Mouse (Mus musculus) embryonic facial prominence, embryonic 14.5 days (tissue): ENCODE measurements at regions not wholly inside any gene's neighbourhood (a gene's known extent, or its start where the extent isn't known, plus 50 kb on each side); places are given as distances from the start of the nearest gene placed in this dataset.

Experiments
- ATAC-seq: fragments of 200-750 bp; cut with Nextera tagmentation; 2 replicates; pipeline ENCODE4 v1.8.0; 2017; ENCODE audit warnings: low read depth, moderate number of reproducible peaks, moderate TSS enrichment
- DNase-seq: peaks from one replicate; pipeline ENCODE4 v3.0.0-alpha.2; 2015; ENCODE audit warnings: low spot score
- H3K27ac ChIP-seq: fragments of 300-500 bp; sonication (generic); replicated peaks from 2 replicates; pipeline ENCODE4 v1.5.1; 2014; ENCODE audit warnings: low read depth, mild to moderate bottlenecking, low read length, moderate library complexity
- H3K27me3 ChIP-seq: fragments of 300-500 bp; sonication (generic); replicated peaks from 2 replicates; pipeline ENCODE4 v1.6.1; 2014; ENCODE audit warnings: low read length; ENCODE audit not compliant: control insufficient read depth, insufficient read depth
- H3K36me3 ChIP-seq: fragments of 300-500 bp; sonication (generic); 2 replicates; pipeline ENCODE4 v1.6.1; 2014; ENCODE audit warnings: low read length, mixed read lengths; ENCODE audit not compliant: control insufficient read depth, insufficient read depth
- H3K4me1 ChIP-seq: fragments of 300-500 bp; sonication (generic); 2 replicates; pipeline ENCODE4 v1.6.1; 2014; ENCODE audit warnings: antibody characterized with exemption, low read length; ENCODE audit not compliant: control insufficient read depth, insufficient read depth
- H3K4me2 ChIP-seq: fragments of 300-500 bp; sonication (generic); 2 replicates; pipeline ENCODE4 v1.6.1; 2014; ENCODE audit warnings: low read depth, mild to moderate bottlenecking, low read length, moderate library complexity, mixed read lengths
- H3K4me3 ChIP-seq: fragments of 300-500 bp; sonication (generic); 2 replicates; pipeline ENCODE4 v1.5.1; 2014; ENCODE audit warnings: low read depth, mild to moderate bottlenecking, low read length
- H3K9ac ChIP-seq: fragments of 300-500 bp; sonication (generic); 2 replicates; pipeline ENCODE4 v1.6.1; 2014; ENCODE audit warnings: low read depth, mild to moderate bottlenecking, low read length, moderate library complexity, mixed read lengths
- H3K9me3 ChIP-seq: fragments of 300-500 bp; sonication (generic); 2 replicates; pipeline ENCODE4 v1.6.1; 2016; ENCODE audit warnings: low read length; ENCODE audit not compliant: control insufficient read depth
- WGBS: fragments of 180-500 bp; shearing (Covaris S2); extraction: QIAGEN DNeasy Blood & Tissue Kit; methylation state at CpG from one replicate; pipeline ENCODE4 v1.1.7; 2014; 5-methylcytosine and 5-hydroxymethylcytosine counted together

DNA sequence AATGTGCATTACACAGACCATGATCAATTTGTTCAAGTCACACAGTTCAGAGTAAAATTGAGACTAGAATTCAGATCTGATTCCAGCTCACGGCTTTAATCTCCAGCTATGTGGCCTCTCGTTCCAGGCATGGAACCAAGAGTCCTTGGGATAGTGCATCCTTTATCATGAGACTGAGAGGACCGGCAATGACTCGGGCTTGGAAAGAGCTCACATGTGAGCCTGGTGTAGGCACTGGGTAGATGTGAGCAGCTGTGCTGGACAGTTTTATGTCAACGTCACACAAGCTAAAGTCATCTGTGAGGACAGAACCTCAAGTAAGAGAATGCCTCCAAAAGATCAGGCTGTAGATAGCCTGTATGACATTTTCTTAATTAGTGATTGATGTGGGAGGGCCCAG is 228.3 kb downstream of the Plpp3 start:
- ATAC-seq (no peak), DNase-seq (no peak)
- WGBS = 74% methylated on average over 5 of the region's 5 CpGs
- Histone ChIP-seq H3K4me1 (peaks cover 3% of the 10 kb centered on the region; the same call in 1 of the 2 replicates), H3K9ac (no peak overlapping the region), H3K4me3 (no peak overlapping the region), H3K27ac (no peak overlapping the region), H3K4me2 (no peak overlapping the region), H3K36me3 (no peaks in the 10 kb centered on the region), H3K27me3 (no peaks in the 10 kb centered on the region), H3K9me3 (no peaks in the 10 kb centered on the region)

- WGBS = 24% methylated on average over 5 of the region's 5 CpGs
- H3K4me2 ChIP-seq = no peak overlapping the region
- no peaks in the 10 kb centered on the region for H3K9me3 ChIP-seq
- DNase-seq (peak; percentile 83), ATAC-seq (peak; percentile 41; the same call in 1 of the 2 replicates)
- H3K27ac ChIP-seq = no peak overlapping the region
- H3K36me3 ChIP-seq = no peaks in the 10 kb centered on the region
- H3K4me1 ChIP-seq = peaks cover 3% of the 10 kb centered on the region; the same call in 1 of the 2 replicates
- no peaks in the 10 kb centered on the region for H3K27me3 ChIP-seq
- H3K4me3 ChIP-seq = no peak overlapping the region
- H3K9ac ChIP-seq = no peak overlapping the region
These were observed 233.2 kb downstream of the Plpp3 start for GRCm38 (mm10) chr4:105390378-105390777.

DNA sequence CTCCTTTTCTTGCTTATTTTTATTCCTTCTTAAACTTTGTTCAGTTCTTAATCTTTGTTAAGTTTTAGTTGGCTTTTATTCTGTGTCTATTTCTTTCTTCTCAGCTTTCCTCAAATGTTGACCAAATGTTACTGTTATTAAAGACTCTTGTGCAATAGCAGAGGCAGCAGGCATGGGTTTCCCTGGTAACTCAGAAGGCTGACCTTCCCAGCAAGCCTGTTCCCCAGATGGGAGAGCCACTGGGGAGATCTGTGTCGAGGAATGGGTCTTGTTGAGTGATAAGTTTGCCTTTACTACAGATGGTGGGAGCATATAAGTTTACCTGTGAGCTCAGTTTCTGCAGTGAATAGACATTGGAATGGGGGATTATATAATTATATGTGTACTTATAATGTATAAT is 237.2 kb downstream of the Plpp3 start:
- 34% methylated on average over 1 of the region's 1 CpGs for WGBS
- Histone ChIP-seq H3K36me3 (no peaks in the 10 kb centered on the region), H3K4me1 (no peaks in the 10 kb centered on the region), H3K9ac (no peak overlapping the region), H3K27me3 (no peaks in the 10 kb centered on the region), H3K9me3 (no peaks in the 10 kb centered on the region), H3K27ac (no peak overlapping the region), H3K4me2 (no peak overlapping the region), H3K4me3 (no peak overlapping the region)
- no peak for DNase-seq
- ATAC-seq = no peak

GRCm38 (mm10) chr4:105397451-105397850 is 240.3 kb downstream of the Plpp3 start:
- no peaks in the 10 kb centered on the region for H3K36me3 ChIP-seq
- H3K4me2 ChIP-seq = no peak overlapping the region
- H3K4me3 ChIP-seq = no peak overlapping the region
- ATAC-seq = no peak
- no peak overlapping the region for H3K9ac ChIP-seq
- no peaks in the 10 kb centered on the region for H3K4me1 ChIP-seq
- no peaks in the 10 kb centered on the region for H3K9me3 ChIP-seq
- H3K27ac ChIP-seq = no peak overlapping the region
- 65% methylated on average over 2 of the region's 2 CpGs for WGBS
- no peaks in the 10 kb centered on the region for H3K27me3 ChIP-seq
- DNase-seq = no peak

DNA sequence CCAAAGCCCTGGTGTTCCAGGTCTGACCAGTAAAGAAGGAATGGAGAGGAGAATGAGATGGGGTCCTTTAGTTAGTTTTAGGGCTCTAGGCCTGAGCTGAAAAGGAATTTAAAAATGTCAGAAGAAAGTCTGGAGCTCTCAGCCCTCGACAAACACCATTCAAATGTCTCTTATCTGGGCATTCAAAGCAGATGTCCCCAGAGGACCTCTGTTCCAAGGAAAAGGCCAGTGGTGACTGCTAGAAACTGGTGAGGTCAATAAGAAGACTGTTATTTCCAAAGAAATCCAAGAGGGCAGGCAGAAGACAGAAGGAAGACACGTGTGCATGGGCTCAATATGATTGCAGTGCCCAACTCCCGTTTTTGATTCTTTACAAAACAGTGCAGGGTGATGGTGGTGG is 244.9 kb downstream of the Plpp3 start:
- ATAC-seq = no peak
- no peak overlapping the region for H3K9ac ChIP-seq
- H3K4me1 ChIP-seq = peaks cover 7% of the 10 kb centered on the region; the same call in 1 of the 2 replicates
- H3K4me3 ChIP-seq = no peak overlapping the region
- no peaks in the 10 kb centered on the region for H3K9me3 ChIP-seq
- no peak for DNase-seq
- no peaks in the 10 kb centered on the region for H3K36me3 ChIP-seq
- H3K27ac ChIP-seq = no peak overlapping the region
- 79% methylated on average over 3 of the region's 3 CpGs for WGBS
- no peaks in the 10 kb centered on the region for H3K27me3 ChIP-seq
- no peak overlapping the region for H3K4me2 ChIP-seq

DNA sequence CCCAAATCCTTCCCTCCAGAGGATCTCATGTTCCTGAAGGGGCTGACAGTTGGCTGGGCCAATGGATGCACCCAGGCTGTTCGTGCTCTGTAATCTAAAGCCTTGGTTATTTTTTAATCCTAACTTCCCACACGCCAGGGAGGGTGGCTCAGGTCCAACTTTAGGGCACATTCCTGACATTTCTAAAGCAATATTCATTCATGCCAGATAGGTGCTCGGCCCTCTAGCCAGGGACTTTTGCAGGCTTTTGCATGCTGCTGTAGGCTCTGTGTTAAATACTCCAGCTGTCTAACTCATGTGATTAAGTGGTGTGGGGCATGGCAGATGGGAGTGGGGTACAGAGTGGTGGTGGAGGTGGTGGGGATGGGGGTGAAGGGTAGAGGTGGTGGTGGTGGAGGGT is 246.0 kb downstream of the Plpp3 start:
- no peak overlapping the region for H3K4me2 ChIP-seq
- no peaks in the 10 kb centered on the region for H3K27me3 ChIP-seq
- peak; percentile 71 for ATAC-seq
- H3K9ac ChIP-seq = no peak overlapping the region
- WGBS = 21% methylated on average over 3 of the region's 3 CpGs
- H3K9me3 ChIP-seq = no peaks in the 10 kb centered on the region
- H3K4me3 ChIP-seq = no peak overlapping the region
- H3K27ac ChIP-seq = no peak overlapping the region
- H3K36me3 ChIP-seq = no peaks in the 10 kb centered on the region
- H3K4me1 ChIP-seq = peaks cover 14% of the 10 kb centered on the region; the same call in 1 of the 2 replicates
- DNase-seq = peak; percentile 54

- Histone ChIP-seq H3K36me3 (no peaks in the 10 kb centered on the region), H3K9ac (no peak overlapping the region), H3K9me3 (no peaks in the 10 kb centered on the region), H3K27me3 (no peaks in the 10 kb centered on the region), H3K4me2 (no peak overlapping the region), H3K4me1 (peaks cover 14% of the 10 kb centered on the region; the same call in 1 of the 2 replicates), H3K27ac (no peak overlapping the region), H3K4me3 (no peak overlapping the region)
- DNase-seq (no peak), ATAC-seq (no peak)
- 84% methylated on average over 6 of the region's 6 CpGs for WGBS
These were observed 246.5 kb downstream of the Plpp3 start for GRCm38 (mm10) chr4:105403686-105404085.

- Histone ChIP-seq H3K27ac (no peak overlapping the region), H3K27me3 (no peaks in the 10 kb centered on the region), H3K4me2 (no peak overlapping the region), H3K9ac (no peak overlapping the region), H3K9me3 (no peaks in the 10 kb centered on the region), H3K4me1 (peaks cover 14% of the 10 kb centered on the region; the same call in 1 of the 2 replicates), H3K4me3 (no peak overlapping the region), H3K36me3 (no peaks in the 10 kb centered on the region)
- ATAC-seq (no peak), DNase-seq (no peak)
- 90% methylated on average over 5 of the region's 5 CpGs for WGBS
These were observed 248.6 kb downstream of the Plpp3 start for GRCm38 (mm10) chr4:105405728-105406127.

DNA sequence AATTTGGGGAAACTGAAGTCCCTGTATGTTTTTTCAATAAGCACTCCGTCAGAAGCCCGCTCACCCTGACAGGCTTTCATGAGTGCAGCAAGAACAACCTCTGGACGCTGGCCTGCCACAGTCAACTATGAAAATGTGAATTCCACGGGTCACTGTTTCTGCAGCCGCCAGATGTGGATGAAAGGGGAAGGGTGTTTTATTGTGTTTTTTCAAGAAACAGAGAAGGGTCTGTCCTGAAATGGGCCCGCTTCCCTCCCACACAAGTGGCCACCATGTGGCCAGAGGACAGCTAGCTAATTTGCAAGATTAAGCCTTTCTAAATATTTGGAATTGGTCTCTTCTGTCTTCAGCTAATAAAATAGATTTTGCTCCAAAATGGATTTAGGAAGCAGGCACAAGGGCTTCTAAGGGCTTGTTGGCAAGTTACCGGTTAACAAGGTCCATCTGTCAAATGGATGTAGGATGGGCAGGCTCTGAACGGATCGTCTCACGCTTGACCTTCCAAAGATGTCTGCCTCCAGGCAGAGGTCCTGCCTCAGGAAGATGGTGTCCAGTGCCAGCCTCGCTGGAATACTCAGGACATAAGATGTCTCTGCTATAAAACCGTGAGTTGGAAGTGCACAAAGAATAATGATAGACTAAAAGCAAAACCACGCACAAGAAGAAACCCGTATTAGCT is 249.8 kb downstream of the Plpp3 start:
- DNase-seq = no peak
- Histone ChIP-seq H3K9ac (no peak overlapping the region), H3K4me3 (no peak overlapping the region), H3K27me3 (no peaks in the 10 kb centered on the region), H3K36me3 (no peaks in the 10 kb centered on the region), H3K27ac (no peak overlapping the region), H3K9me3 (no peaks in the 10 kb centered on the region), H3K4me1 (peaks cover 14% of the 10 kb centered on the region; the same call in 1 of the 2 replicates), H3K4me2 (0 out of 2 replicates have a peak overlapping the region, but pooled peaks have one; percentile 4)
- ATAC-seq = no peak
- 34% methylated on average over 14 of the region's 14 CpGs for WGBS
